Mouse (Mus musculus) embryonic fibroblast, embryonic 13.5 days (primary cell): Measurements from ENCODE around the gene Vmn1r179. TPM values are rescaled to one million over a fixed set of nuclear protein-coding genes. Genes with fewer than 3 reads are reported as not detected.
"Not testable (repeated sequence)": the region's sequence is repeated elsewhere in the genome, so short reads cannot be mapped to it uniquely, and the experiment has no call there.

Source experiments
- H3K27ac ChIP-seq: 2 replicates; pipeline ENCODE4 v1.5.1; 2012; ENCODE audit warnings: low read length, control low read depth, inconsistent platforms; ENCODE audit not compliant: insufficient read depth
- H3K4me1 ChIP-seq: 2 replicates; pipeline ENCODE4 v1.6.1; 2011; ENCODE audit warnings: low read length; ENCODE audit not compliant: control insufficient read depth, insufficient read depth
- H3K4me3 ChIP-seq: 2 replicates; pipeline ENCODE4 v1.5.1; 2011; ENCODE audit warnings: mild to moderate bottlenecking, control low read depth, low read length; ENCODE audit not compliant: insufficient read depth
- CTCF ChIP-seq: IDR thresholded peaks from 2 replicates; pipeline ENCODE4 v1.5.1; 2011; ENCODE audit warnings: mild to moderate bottlenecking, control low read depth, low read length, moderate library complexity, borderline replicate concordance; ENCODE audit not compliant: insufficient read depth
- POLR2A ChIP-seq: IDR thresholded peaks from 2 replicates; pipeline ENCODE4 v1.6.1; 2011; ENCODE audit warnings: low read depth, mild to moderate bottlenecking, control low read depth, low read length, moderate library complexity
- polyA plus RNA-seq: library from polyadenylated mRNA; stranded (reverse); fragments of >200 nt; gene quantifications from 2 replicates; pipeline ENCODE4 v1.2.4, GENCODE M21; 2011; ENCODE audit warnings: low read depth; ENCODE audit not compliant: missing spikeins, insufficient read length

Vmn1r179 gene
- polyA plus RNA-seq = not detected in 2 replicates

GRCm38 (mm10) chr7:23926678-23927077 lies at the start of gene Vmn1r179:
Gene Vmn1r179, plus strand, starts transcription at chr7:23926978.
- Histone ChIP-seq H3K4me1 (no peaks in the 10 kb centered on the region), H3K27ac (no peak within 1 kb of the TSS), H3K4me3 (no peak within 1 kb of the TSS)
- TF ChIP-seq POLR2A (no peak), CTCF (no peak)

GRCm38 (mm10) chr7:23891709-23892108 lies 35.1 kb upstream of the Vmn1r179 start, which contains the start of gene Vmn1r178:
Gene Vmn1r178, plus strand, starts transcription at chr7:23892009.
- TF ChIP-seq CTCF (no peak), POLR2A (no peak)

GRCm38 (mm10) chr7:23950332-23950731 lies 23.6 kb downstream of the Vmn1r179 start, which contains the start of gene Vmn1r180:
Gene Vmn1r180, plus strand, starts transcription at chr7:23950632.
- H3K27ac ChIP-seq = no peak within 1 kb of the TSS
- H3K4me3 ChIP-seq = no peak within 1 kb of the TSS
- TF ChIP-seq POLR2A (no peak), CTCF (no peak)
- no peaks in the 10 kb centered on the region for H3K4me1 ChIP-seq

More at GRCm38 (mm10) chr7:23891709-23892108, 35.1 kb upstream of the Vmn1r179 start, which contains the start of gene Vmn1r178:
- H3K4me3 ChIP-seq = no peak within 1 kb of the TSS
- H3K4me1 ChIP-seq = no peaks in the 10 kb centered on the region
- no peak within 1 kb of the TSS for H3K27ac ChIP-seq

GRCm38 (mm10) chr7:23968044-23968443 lies 41.3 kb downstream of the Vmn1r179 start:
- not testable (repeated sequence) for H3K4me3 ChIP-seq, H3K4me1 ChIP-seq, H3K27ac ChIP-seq

- not testable (repeated sequence) for H3K4me3 ChIP-seq, H3K4me1 ChIP-seq, H3K27ac ChIP-seq
Measured at GRCm38 (mm10) chr7:23974315-23974714, 47.5 kb downstream of the Vmn1r179 start, which contains the start of gene Vmn1r181. Gene Vmn1r181, plus strand, starts transcription at chr7:23974615.

Other genes starting within 250 kb of the Vmn1r179 start
- gene Vmn1r173, start 226.3 kb upstream of the Vmn1r179 start, polyA plus RNA-seq = not detected in 2 replicates
- not detected in 2 replicates for gene Vmn1r174, start 174.7 kb upstream of the Vmn1r179 start, polyA plus RNA-seq
- gene Vmn1r175, start 116.3 kb upstream of the Vmn1r179 start, polyA plus RNA-seq = not detected in 2 replicates
- not detected in 2 replicates for gene Vmn1r176, start 89.6 kb upstream of the Vmn1r179 start, polyA plus RNA-seq
- gene Vmn1r177, start 60.5 kb upstream of the Vmn1r179 start, polyA plus RNA-seq = not detected in 2 replicates
- not detected in 2 replicates for gene Vmn1r178, start 35.0 kb upstream of the Vmn1r179 start, polyA plus RNA-seq
- not detected in 2 replicates for gene Vmn1r180, start 23.7 kb downstream of the Vmn1r179 start, polyA plus RNA-seq
- gene Vmn1r181, start 47.6 kb downstream of the Vmn1r179 start, polyA plus RNA-seq = not detected in 2 replicates
- gene V1rd19, start 74.7 kb downstream of the Vmn1r179 start, polyA plus RNA-seq = not detected in 2 replicates
- gene Vmn1r183, start 126.3 kb downstream of the Vmn1r179 start, polyA plus RNA-seq = not detected in 2 replicates
- 14.5 and 16.5 TPM in 2 replicates for gene Zfp180, start 154.9 kb downstream of the Vmn1r179 start, polyA plus RNA-seq
- gene Zfp112, start 185.3 kb downstream of the Vmn1r179 start, polyA plus RNA-seq = 2.8 and 3.3 TPM in 2 replicates
- gene Zfp235, start 207.2 kb downstream of the Vmn1r179 start, polyA plus RNA-seq = 5.8 and 6.0 TPM in 2 replicates
- 1.0 and 2.5 TPM in 2 replicates for gene Zfp114, start 248.1 kb downstream of the Vmn1r179 start, polyA plus RNA-seq